Mouse (Mus musculus) neutrophil, adult 5-6 weeks (primary cell): ENCODE data around the gene Zfhx2. TPM values are rescaled to one million over a fixed set of nuclear protein-coding genes. Genes with fewer than 3 reads are reported as not detected.
A peak's percentile ranks its signal among the peaks of the same experiment; 100 is the strongest.
"Not testable (repeated sequence)": the region's sequence is repeated elsewhere in the genome, so short reads cannot be mapped to it uniquely, and the experiment has no call there.

Experiments used
- ATAC-seq: fragments of 151-379, 151-347 bp; 2 replicates; pipeline ENCODE4 v1.8.0; 2017; ENCODE audit warnings: mild to moderate bottlenecking, moderate TSS enrichment; ENCODE audit not compliant: insufficient number of reproducible peaks, poor library complexity, low FRiP score, severe bottlenecking; ENCODE audit errors: extremely low read depth
- total RNA-seq: library from RNA; stranded (forward); fragments of 200-1000 nt; gene quantifications from 2 replicates; pipeline ENCODE4 v1.2.3, GENCODE M21; 2017

The Zfhx2 gene
- total RNA-seq, 1 experiment from 2014 or later: 7.8 TPM

DNA sequence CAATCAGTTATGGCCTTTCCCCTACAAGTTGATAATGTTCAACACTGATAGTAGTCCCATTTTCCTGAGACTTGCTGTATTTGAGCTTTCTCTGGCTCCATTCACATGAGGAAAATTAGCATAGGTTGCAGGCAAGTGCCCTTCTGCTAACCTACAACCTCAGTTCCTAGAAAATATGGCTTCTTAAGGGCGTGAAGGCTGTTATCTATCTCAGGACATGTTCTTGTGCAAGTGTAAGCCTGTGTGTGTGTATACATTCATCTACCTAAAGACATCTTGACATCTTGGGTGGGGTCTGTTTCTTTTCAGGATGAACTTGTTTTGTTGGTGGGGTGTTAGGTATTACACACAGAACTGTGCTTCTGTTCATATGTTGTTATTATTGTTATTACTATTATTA, 33.1 kb downstream of the Zfhx2 start:
- no peak for ATAC-seq

DNA sequence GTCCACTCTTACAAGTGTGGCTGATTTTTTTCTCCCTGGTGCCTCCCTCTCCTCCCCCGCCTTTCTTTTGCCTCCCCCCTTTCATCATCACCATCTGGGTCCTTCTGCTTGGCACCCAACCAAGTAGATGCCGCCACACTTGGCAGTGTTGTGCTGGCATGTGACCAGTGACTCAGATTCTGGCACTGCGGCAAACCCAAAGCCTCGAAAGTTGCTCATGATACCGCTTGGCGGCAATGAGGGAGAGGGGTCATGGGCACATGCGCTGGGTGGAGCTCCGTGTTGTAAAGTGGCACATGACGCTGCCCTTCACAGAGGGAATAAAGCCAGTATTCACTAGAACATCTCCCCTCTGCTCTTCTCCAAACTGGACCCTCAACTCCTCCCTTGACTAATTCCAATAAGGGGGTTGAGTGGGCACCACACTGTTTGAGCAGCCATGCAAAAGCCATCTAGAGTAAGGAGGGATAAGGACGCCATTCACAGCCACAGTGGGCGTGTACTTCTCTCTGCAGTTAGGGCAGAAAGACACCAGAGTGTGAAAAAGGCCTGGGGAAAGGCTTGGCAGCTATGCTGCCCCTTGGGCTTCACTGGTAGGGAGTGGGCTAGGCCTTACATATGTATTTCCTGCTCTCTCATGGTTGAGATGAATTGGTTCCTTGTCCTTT, 36.8 kb downstream of the Zfhx2 start:
- no peak for ATAC-seq

DNA sequence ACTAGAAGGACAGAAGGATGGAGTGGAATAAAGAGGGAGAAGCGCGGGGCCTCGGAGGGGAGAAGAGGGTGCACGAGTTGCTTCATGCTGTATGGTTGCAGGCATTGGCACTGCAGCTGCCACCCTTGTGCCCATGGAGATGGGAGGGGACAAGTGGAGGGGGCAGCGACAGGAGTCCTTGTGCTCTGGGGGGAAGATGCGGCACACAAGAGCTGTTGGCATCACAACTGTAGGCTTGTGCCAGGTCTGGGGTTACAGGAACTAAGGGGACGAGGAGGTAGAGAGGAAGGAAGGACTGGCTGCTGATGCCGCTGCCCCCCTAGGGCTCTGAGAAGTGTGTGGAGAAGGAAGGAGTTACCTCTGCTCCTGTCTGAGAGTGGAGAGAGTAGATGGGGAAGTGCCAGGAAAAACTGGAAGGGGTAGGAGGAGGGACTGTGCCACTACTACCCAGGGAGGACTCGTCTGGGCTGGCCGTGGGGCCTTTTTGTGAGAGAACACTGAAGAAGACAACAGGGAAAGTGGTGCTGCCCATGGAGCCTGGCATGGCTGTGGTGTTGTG, 37.9 kb downstream of the Zfhx2 start:
- no peak for ATAC-seq

DNA sequence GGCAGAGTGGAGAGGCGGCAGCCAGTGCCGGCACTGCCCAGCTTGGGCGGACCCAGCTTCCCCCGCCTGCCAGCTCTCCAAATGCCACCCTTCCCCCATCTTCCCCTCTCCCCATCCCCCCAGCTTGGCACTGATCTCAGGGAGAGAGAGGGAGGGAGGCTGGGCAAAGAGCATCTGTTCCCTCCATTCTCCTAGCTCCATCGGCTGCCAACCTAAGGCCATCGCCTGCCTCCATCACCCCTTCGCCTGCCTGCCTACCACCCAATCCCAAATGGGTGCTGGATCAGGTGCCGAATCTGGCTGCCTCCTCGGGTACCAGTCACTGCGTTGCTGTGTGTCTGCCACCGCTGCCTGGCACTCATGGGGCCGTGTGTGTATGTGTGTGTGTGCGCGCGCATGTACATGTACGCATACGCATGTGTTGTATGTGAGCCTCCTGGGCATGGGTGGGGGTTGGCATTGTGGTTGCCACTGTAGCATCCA, 38.4 kb downstream of the Zfhx2 start:
- ATAC-seq: no peak

DNA sequence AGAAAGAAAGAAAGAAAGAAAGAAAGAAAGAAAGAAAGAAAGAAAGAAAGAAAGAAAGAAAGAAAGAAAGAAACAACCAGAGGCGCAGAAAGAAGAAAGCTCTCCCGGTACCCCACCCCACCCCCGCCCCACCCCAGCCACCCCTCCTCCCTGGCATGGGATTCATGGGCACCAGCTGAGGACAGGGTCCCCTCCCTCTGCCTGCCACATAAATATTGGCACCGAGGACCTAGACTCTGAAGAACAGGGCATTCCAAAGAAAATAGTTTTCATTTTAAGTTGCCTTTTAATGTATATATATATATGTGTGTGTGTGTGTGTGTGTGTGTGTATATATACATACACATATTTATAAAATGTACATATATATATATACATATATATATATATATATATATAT, 39.1 kb downstream of the Zfhx2 start:
- ATAC-seq: no peak

DNA sequence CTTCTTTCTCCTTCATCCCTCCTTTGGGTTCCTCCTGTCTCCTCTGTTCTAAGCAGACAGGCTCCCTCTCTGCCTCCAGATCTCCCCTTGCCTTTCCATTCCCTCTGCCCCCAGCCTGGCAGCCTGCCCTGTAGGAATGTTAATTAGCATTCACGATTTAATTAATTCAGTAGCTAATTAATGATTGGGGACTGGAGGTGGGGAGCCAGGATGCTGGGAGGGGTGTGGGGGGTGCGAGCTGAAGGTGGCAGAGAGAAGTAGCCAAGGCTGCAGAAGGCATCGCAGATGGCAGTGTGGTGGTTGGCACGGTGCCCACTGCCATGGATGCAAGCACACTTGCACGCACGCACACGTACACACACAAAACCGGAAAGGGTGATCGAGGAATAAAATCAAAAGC, 39.6 kb downstream of the Zfhx2 start:
- ATAC-seq: no peak

DNA sequence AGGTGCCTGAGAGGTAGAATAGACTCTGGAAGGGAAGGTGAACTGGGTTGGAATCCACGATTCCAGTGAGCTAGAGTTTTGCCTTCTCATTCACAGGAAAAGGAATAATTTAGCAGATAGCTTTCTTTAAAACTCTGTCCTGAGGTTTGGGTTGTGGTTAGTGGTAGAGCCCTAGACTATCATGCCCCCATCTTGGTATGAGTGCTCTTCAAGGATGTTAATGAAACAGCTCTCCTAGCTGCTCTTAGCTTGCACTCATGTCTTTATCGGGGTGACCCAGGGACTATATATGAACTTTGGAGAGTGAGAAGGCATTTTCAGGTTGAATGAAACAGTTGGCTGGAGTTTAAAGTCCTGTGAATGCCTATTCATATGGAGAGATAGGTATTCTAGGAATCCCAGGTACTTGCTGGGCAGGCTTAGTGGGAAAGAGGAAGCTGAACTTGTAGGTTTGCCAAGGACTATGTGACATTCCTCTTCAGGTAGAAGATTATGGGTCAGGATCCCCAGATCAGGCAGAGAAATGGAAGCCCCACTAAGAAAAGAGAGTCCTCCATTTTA, 44.1 kb downstream of the Zfhx2 start:
- ATAC-seq: no peak

DNA sequence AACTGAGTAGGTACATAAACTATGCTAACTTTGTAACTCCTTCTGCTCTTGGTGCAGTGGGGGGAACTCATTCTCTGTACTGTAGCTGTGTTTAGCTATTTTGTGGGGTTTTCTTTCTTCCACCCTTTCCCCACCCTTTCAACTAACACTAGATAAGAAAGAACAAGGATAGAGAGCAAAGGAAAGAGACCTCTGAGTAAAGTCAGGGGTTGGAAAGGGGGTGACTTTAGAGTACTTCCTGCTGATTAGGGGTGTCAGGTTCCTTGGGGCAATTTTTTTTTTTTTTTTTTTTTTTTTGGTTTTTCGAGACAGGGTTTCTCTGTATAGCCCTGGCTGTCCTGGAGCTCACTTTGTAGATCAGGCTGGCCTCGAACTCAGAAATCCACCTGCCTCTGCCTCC, 48.4 kb downstream of the Zfhx2 start:
- ATAC-seq: not testable (repeated sequence)

DNA sequence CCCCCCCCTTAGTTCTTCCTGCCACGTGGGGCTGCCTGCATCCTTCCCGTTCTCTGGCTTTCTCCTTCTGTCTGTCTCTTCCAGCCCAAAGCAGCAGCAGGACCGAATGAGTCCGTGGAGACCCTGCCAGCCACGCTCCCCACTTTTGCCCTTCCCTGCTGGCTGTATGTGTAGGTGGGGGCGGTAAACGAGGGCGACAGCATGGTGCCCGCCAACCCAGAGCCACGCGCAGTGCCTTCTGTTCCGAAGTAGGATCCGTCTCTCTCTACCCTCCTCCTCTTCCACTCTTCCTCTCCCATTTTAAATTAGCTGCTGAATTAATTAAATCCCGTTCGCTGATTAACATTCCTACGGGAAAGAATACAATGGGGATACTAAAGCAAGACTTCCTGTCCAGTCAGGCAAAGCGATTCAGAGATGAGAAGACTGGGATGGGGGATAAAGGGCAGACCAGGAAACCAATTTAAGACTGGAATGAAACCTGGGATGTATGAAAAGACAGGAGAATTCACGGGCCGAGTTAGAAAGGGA, 59.4 kb downstream of the Zfhx2 start:
- no peak for ATAC-seq

DNA sequence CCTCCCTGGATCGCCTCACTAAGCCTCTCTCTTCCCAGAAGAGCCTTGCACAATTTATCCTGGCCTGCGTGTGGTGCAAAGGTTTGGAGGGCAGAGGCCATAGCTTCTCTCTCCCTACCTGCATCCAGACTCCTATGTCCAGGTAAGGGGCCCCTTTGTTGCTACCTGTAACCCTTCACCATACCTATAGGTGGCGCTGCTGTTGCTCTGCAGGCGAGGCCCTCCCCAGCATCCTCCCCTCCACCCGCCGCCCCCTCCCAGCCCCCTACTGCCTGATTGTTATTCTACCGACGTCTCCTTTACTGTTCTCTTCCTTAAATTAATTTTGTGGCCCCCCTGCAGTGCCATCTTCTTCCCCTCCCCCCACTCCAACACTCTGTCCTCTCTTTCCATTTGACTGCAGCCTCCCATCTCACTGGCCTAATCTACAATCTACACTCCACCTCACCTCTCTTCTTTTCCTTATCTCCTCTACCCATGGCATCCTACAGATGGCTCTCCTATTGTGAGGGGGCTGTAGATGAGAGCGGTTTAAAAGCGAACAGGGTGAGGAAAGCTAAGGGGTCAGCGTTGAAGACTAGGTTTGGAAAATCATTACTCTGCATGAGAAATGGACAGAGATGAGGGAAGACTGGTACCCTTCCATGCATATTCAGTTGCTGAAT, 63.0 kb downstream of the Zfhx2 start:
- peak; percentile 28; the same call in 1 of the 2 replicates for ATAC-seq

DNA sequence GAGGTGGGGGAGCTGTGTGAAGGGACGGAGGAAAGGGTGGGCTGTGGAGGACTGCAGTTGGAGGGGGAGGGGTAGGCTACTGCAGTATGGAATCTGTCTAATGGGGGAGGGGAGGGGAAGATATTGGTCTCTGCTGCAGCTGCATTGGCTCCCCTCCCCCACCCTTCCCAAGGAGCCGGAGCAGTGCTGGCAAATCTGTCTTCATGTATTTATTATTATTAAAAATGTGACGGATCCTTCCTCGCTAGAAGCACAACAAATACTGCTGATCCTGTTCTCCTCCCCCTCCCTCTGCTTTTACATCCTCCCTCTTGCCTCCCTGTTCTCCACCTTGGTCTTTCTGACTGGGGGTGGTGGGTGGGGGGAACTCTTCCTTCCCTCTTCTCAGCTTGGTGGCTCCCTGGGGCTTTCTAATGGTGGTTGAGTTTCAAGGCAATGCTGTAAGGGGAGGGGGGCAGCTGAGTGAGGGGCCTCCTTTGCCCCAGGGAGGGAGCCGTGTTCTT, 63.7 kb downstream of the Zfhx2 start:
- ATAC-seq: no peak

DNA sequence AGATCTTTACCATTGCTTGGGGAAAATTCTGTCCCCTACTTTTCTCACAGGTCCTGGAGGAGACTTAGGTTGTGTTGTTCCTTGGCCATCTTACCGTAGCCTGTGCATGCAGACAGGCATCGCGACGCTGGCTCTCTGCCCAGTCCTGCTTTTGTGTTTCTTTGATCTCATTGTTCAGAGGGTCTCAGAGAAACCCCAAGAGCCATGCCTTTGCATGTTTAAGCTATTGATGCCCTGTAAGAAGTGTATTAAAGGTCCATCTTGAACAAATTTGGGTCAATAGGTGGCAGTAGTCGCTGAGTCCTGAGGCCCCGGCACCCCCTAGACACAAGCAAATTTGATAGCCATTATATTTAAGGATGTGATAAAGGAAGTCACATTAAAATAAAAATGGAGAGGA, 64.5 kb downstream of the Zfhx2 start:
- ATAC-seq: no peak

DNA sequence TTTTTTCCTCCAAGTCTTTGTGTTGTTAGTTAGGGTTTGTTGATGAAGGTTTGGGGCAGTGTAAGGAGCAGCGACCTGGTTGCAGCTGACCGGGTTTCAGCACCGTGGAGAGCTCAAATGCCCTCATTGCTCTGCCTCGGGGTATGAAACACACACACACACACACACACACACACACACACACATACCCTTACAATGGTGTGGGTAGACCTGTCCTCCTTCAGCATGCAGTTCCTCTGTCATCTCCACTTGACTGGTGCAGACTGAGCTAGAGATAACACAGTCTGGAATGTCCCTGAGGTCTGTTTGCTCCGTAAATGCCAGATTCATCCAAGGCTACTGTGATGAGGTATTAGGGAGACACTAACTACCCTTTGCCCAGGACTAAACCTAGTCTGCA, 64.9 kb downstream of the Zfhx2 start:
- ATAC-seq: no peak

DNA sequence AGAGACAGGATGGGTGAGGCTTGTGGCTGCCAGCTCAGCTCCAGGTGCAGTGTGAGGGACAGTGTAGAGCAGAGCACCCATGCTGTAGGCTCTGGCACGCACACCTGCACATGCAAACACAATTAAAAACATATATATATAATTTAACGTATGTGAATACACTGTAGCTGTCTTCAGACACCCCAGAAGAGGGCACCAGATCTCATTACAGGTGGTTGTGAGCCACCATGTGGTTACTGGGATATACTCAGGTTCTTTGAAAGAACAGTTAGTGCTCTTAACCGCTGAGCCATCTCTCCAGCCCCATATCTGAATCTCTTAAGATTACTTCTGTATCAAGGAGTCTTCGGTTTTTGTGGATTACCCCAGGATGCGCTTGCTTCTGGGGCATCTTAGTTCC, 66.6 kb downstream of the Zfhx2 start:
- no peak for ATAC-seq

DNA sequence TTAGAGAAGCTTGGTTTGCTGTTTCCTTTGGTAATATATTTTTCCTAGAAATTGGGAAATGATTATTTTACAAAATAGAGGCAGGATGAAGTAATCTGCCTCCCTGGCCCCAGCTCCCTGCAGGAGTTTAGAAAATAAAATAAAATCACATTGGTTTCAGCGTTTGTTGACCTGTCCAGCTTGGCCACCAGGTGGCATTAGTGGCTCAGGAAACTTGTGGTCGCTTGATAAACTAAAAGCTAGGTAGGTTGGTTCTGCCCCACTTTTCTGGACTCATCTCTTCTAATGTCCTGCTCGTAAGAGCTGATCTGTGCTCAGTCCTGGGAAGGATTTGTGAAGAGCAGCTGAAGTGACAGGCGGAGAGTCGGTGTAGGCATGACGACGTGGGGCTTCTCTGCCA, 67.9 kb downstream of the Zfhx2 start:
- no peak for ATAC-seq

DNA sequence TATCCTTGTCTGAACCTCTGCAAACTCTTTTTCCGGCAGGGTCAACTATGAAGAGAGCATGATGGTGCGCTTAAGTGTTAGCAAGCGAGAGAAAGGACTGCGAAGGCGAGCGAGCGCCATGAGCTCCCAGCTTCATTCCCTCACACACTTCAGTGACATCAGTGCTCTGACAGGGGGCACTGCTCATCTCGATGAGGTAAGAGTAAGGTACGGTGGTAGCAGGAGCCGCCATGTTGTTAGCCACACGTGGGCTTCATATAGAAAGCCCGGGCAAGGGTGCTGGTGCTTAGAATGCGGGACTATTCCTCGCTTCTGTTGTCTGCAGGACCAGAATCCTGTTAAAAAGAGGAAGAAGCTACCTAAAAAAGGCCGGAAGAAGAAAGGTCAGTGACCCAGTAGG, 69.1 kb downstream of the Zfhx2 start:
- no peak for ATAC-seq

DNA sequence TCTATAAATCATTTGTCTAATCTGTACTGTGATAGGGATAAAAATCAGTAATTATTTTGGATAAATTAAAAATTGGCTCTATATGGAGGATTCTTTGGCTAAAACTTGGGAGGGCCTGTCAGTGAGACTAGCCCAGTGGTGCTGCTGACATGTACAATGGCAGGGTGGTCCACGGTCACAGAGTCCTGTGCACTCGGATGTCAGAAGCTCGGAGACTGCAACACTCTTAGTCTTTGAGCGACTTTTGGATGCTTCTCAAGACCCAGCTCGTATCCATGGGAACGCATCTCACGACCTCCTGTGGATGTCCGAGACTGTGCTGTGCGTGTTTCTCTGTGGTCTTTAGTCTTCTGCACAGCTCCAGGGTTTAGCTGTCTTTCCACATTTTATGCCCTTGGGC, 71.7 kb downstream of the Zfhx2 start:
- ATAC-seq: no peak

DNA sequence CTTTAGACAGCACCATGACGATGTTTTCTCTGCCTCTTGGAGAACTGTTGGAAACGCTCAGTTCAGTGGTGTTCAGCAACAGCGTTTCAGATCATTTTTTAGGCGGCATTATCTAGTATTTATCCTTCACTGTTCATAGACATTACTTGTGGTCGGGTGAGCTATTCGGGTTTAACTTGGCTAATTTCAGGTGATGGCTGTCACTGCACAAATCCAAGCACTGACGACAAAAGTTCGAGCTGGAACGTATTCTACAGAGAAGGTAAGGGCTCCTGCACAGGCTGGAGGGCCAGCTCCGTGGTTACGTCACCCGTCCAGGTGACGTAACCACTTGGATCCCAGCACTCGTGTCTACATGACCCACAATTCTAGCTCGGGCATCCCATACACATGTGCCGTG, 75.2 kb downstream of the Zfhx2 start:
- no peak for ATAC-seq

DNA sequence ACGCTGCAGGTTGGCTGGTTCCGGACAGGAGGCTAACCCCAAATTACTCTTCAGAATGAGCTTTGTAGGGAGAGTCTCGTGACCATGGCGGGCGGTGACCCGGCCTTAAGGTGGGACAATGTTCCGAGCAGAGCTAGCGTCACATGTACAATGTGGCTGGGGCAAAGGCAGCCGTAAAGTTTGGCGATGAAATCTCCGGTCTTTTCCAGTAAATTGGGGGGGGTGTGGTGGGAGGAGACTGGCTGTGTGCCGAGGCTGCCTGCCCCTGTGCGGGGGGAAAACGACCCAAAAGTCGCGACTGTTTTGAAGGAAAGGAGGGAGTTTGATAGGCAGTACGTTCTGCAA, 76.4 kb downstream of the Zfhx2 start:
- no peak for ATAC-seq
